Mouse (Mus musculus) layer of hippocampus, adult 11-12 months (tissue): ENCODE results near the gene Rps21.
"Not testable (repeated sequence)": the region's sequence is repeated elsewhere in the genome, so short reads cannot be mapped to it uniquely, and the experiment has no call there.

ENCODE experiments used
- DNase-seq: peaks from one replicate; pipeline ENCODE4 v3.0.0; 2022; ENCODE audit warnings: low spot score

The Rps21 gene

GRCm38 (mm10) chr2:180258951-180259484 lies 1.8 kb downstream of the Rps21 start:
- not testable (repeated sequence) for DNase-seq

GRCm38 (mm10) chr2:180259826-180260609 lies 2.8 kb downstream of the Rps21 start:
- DNase-seq: not testable (repeated sequence)

GRCm38 (mm10) chr2:180260610-180261480 lies 3.7 kb downstream of the Rps21 start:
- no peak for DNase-seq

- no peak for DNase-seq
Measured at GRCm38 (mm10) chr2:180261901-180262300, 4.7 kb downstream of the Rps21 start.

- DNase-seq: no peak
Measured at GRCm38 (mm10) chr2:180262441-180262840, 5.3 kb downstream of the Rps21 start.

GRCm38 (mm10) chr2:180262891-180263290 lies 5.7 kb downstream of the Rps21 start:
- no peak for DNase-seq

GRCm38 (mm10) chr2:180267955-180268354 lies 10.8 kb downstream of the Rps21 start:
- DNase-seq: no peak

- DNase-seq: no peak
Measured at GRCm38 (mm10) chr2:180269329-180269728, 12.2 kb downstream of the Rps21 start.

- no peak for DNase-seq
Measured at GRCm38 (mm10) chr2:180270537-180271255, 13.5 kb downstream of the Rps21 start.

- DNase-seq: no peak
Measured at GRCm38 (mm10) chr2:180271804-180272395, 14.7 kb downstream of the Rps21 start.

GRCm38 (mm10) chr2:180272884-180273321 lies 15.7 kb downstream of the Rps21 start:
- no peak for DNase-seq

GRCm38 (mm10) chr2:180273394-180274244 lies 16.4 kb downstream of the Rps21 start, which contains the start of gene Cables2:
Gene Cables2, minus strand, starts transcription at chr2:180273496.
- DNase-seq: peak; percentile 94

- DNase-seq: no peak
Measured at GRCm38 (mm10) chr2:180274523-180274922, 17.3 kb downstream of the Rps21 start.

- peak; percentile 74 for DNase-seq
Measured at GRCm38 (mm10) chr2:180275836-180276235, 18.7 kb downstream of the Rps21 start.

GRCm38 (mm10) chr2:180276385-180276784 lies 19.2 kb downstream of the Rps21 start:
- no peak for DNase-seq

- no peak for DNase-seq
Measured at GRCm38 (mm10) chr2:180276851-180277259, 19.7 kb downstream of the Rps21 start.

GRCm38 (mm10) chr2:180277773-180278320 lies 20.7 kb downstream of the Rps21 start:
- DNase-seq: no peak

- no peak for DNase-seq
Measured at GRCm38 (mm10) chr2:180279321-180279720, 22.1 kb downstream of the Rps21 start.

GRCm38 (mm10) chr2:180288966-180289365 lies 31.8 kb downstream of the Rps21 start:
- no peak for DNase-seq

- DNase-seq: no peak
Measured at GRCm38 (mm10) chr2:180289440-180290108, 32.4 kb downstream of the Rps21 start, which contains the start of gene Rbbp8nl. Gene Rbbp8nl, minus strand, starts transcription at chr2:180289879.
